22 mouse cellular contexts compared by ENCODE assay signal in genomic region chr12:37891336-37891735, GRCm38 (mm10).
"Had no signal": no experiment of that assay in that cellular context is flagged by ENCODE, and none has a peak within 500 bp of the region (broad histone marks: within the 10 kb centered on the region; RNA-seq: fewer than 3 reads in every experiment).

No protein-coding gene starts in this region.

- ATAC-seq: hindbrain, embryonic 16.5 days; hindbrain, postnatal 0 days; inflammation-experienced regulatory T-cells, adult 6 months; intestine, embryonic 15.5 days; intestine, embryonic 16.5 days; intestine, postnatal 0 days had no signal

- DNase-seq: heart, postnatal 10 days; heart, postnatal 14 days; heart, postnatal 36 days; heart, postnatal 4 days; kidney, adult 11 months; kidney, adult 18-20 months; kidney, adult 2 months; kidney, adult 8-10 months; kidney, adult 9 months; kidney, postnatal 10 days; kidney, postnatal 14 days; kidney, postnatal 25 days; kidney, postnatal 36 days; kidney, postnatal 4 days; layer of hippocampus, adult 9-11 months; layer of hippocampus, postnatal 36 days had no signal
